Comparison of ENCODE assay signal across 10 mouse cellular contexts in genomic region chr10:122911668-122912067, GRCm38 (mm10).
DNase-seq lines count a peak whose midpoint lies in the region; ATAC-seq and TF ChIP-seq lines count a peak whose summit lies in the region.
"Had no signal": no experiment of that assay in that cellular context is flagged by ENCODE, and none has a peak within 500 bp of the region (broad histone marks: within the 10 kb centered on the region; RNA-seq: fewer than 3 reads in every experiment).

No protein-coding gene starts in this region.

- no peak for TF ChIP-seq EP300 in heart, postnatal 0 days (IDR thresholded peaks at IDR 0.05; ENCODE audit: low read depth)

- WGBS in heart, postnatal 0 days, result 77% methylated on average over 8 of the region's 8 CpGs
- 73% methylated on average over 8 of the region's 8 CpGs for WGBS in forebrain, embryonic 15.5 days
- WGBS in limb, embryonic 12.5 days, result 16% methylated on average over 8 of the region's 8 CpGs

- H3K4me2 ChIP-seq in heart, postnatal 0 days (ENCODE audit: low read depth, low read length), result no peak overlapping the region
- peak overlapping the region; percentile 4; the same call in 1 of the 2 replicates for H3K4me2 ChIP-seq in forebrain, embryonic 15.5 days (replicated peaks)
- H3K4me2 ChIP-seq in limb, embryonic 12.5 days, result peak overlapping the region; percentile 51
- H3K4me2 ChIP-seq: neural tube, embryonic 12.5 days had no signal

- H3K4me3 ChIP-seq in heart, postnatal 0 days (ENCODE audit: low read depth, low read length), result no peak overlapping the region
- H3K4me3 ChIP-seq in brown adipose tissue, adult 24 weeks (ENCODE audit: insufficient read depth, low read depth, low read length), result no peak overlapping the region
- H3K4me3 ChIP-seq in forebrain, embryonic 15.5 days, result no peak overlapping the region
- peak overlapping the region; percentile 13 for H3K4me3 ChIP-seq in limb, embryonic 12.5 days (replicated peaks)
- H3K4me3 ChIP-seq: neural tube, embryonic 12.5 days had no signal

- H3K36me3 ChIP-seq in heart, postnatal 0 days (replicated peaks; ENCODE audit: control insufficient read depth, insufficient read depth, low read length), result 0 out of 2 replicates have a peak, but pooled peaks cover 7% of the 10 kb centered on the region
- no peaks in the 10 kb centered on the region for H3K36me3 ChIP-seq in forebrain, embryonic 15.5 days
- H3K36me3 ChIP-seq in limb, embryonic 12.5 days, result no peaks in the 10 kb centered on the region
- H3K36me3 ChIP-seq: neural tube, embryonic 12.5 days had no signal

- no peak for DNase-seq in heart, postnatal 0 days (ENCODE audit: low spot score)
- DNase-seq in heart, postnatal 25 days (ENCODE audit: low spot score), result no peak
- no peak for DNase-seq in ovary, postnatal 10 days (ENCODE audit: low spot score)
- no peak for DNase-seq in thymus, postnatal 10 days (ENCODE audit: low spot score in 2 of 2)
- DNase-seq in left cerebral cortex, adult 8-10 months (ENCODE audit: low spot score in 2 of 2), result no peak
- DNase-seq: liver, postnatal 0 days had no signal

- H3K4me1 ChIP-seq in heart, postnatal 0 days (ENCODE audit: control insufficient read depth, insufficient read depth), result no peaks in the 10 kb centered on the region
- H3K4me1 ChIP-seq in brown adipose tissue, adult 24 weeks (ENCODE audit: control insufficient read depth, insufficient read depth, insufficient read length, low read length), result 0 out of 2 replicates have a peak, but pooled peaks cover 4% of the 10 kb centered on the region
- peaks cover 22% of the 10 kb centered on the region for H3K4me1 ChIP-seq in forebrain, embryonic 15.5 days
- H3K4me1 ChIP-seq in limb, embryonic 12.5 days (replicated peaks), result peaks cover 63% of the 10 kb centered on the region

- peak overlapping the region; percentile 48 for H3K27ac ChIP-seq in heart, postnatal 0 days (ENCODE audit: low read depth)
- H3K27ac ChIP-seq in brown adipose tissue, adult 24 weeks (replicated peaks; ENCODE audit: low read depth, low read length), result 0 out of 2 replicates have a peak overlapping the region, but pooled peaks have one; percentile 15
- peak overlapping the region; percentile 87 for H3K27ac ChIP-seq in forebrain, embryonic 15.5 days (replicated peaks)
- H3K27ac ChIP-seq in limb, embryonic 12.5 days, result peak overlapping the region; percentile 100
- H3K27ac ChIP-seq: neural tube, embryonic 12.5 days had no signal

- intact Hi-C loops in heart, postnatal 25 days (cut with DNase I), result loop anchor here (5.0 kb wide), 1 partner anchor 76 kb away; no protein-coding TSS in a partner anchor

- no peak for ATAC-seq in heart, postnatal 0 days (ENCODE audit: insufficient read depth, low read depth)
- ATAC-seq in forebrain, embryonic 15.5 days (replicated peaks), result no peak
- no peak; the same call in 1 of the 2 replicates for ATAC-seq in limb, embryonic 12.5 days (ENCODE audit: insufficient number of reproducible peaks, insufficient read depth, low FRiP score, low TSS enrichment, low read depth)
- ATAC-seq: liver, postnatal 0 days had no signal

- no peaks in the 10 kb centered on the region for H3K27me3 ChIP-seq in heart, postnatal 0 days (ENCODE audit: control insufficient read depth, insufficient read depth, low read length)
- H3K27me3 ChIP-seq in forebrain, embryonic 15.5 days, result no peaks in the 10 kb centered on the region
- no peaks in the 10 kb centered on the region for H3K27me3 ChIP-seq in limb, embryonic 12.5 days
- H3K27me3 ChIP-seq: neural tube, embryonic 12.5 days had no signal

- H3K9me3 ChIP-seq in heart, postnatal 0 days (replicated peaks; ENCODE audit: control insufficient read depth, low read length), result no peaks in the 10 kb centered on the region
- H3K9me3 ChIP-seq in forebrain, embryonic 15.5 days, result no peaks in the 10 kb centered on the region
- H3K9me3 ChIP-seq in limb, embryonic 12.5 days, result no peaks in the 10 kb centered on the region
- H3K9me3 ChIP-seq: neural tube, embryonic 12.5 days had no signal

- TF ChIP-seq CTCF in heart, postnatal 0 days (IDR thresholded peaks at IDR 0.05; ENCODE audit: low read depth), result no peak

- H3K9ac ChIP-seq in heart, postnatal 0 days (replicated peaks; ENCODE audit: low read depth, low read length), result no peak overlapping the region
- no peak overlapping the region for H3K9ac ChIP-seq in forebrain, embryonic 15.5 days (replicated peaks)
- peak overlapping the region; percentile 31; the same call in 1 of the 2 replicates for H3K9ac ChIP-seq in limb, embryonic 12.5 days (replicated peaks)
- H3K9ac ChIP-seq: liver, postnatal 0 days; neural tube, embryonic 12.5 days had no signal

Comparison
In these comparisons a context has a peak if more than half of its experiments do, and no peak if none do; other contexts are left out.
1. H3K27ac ChIP-seq: peak in every context shown above with its lines; median percentile 100 in limb, embryonic 12.5 days; 87 in forebrain, embryonic 15.5 days; 48 in heart, postnatal 0 days; 15 in brown adipose tissue, adult 24 weeks.